Mouse (Mus musculus) lung, embryonic 15.5 days (tissue): Measurements from ENCODE around the gene Psmd14. TPM values are rescaled to one million over a fixed set of nuclear protein-coding genes. Genes with fewer than 3 reads are reported as not detected.
A peak's percentile ranks its signal among the peaks of the same experiment; 100 is the strongest.

Experiments used
- ATAC-seq: fragments of 200-750 bp; cut with Nextera tagmentation; 2 replicates; pipeline ENCODE4 v1.8.0; 2017; ENCODE audit warnings: moderate number of reproducible peaks, borderline replicate concordance; ENCODE audit not compliant: low FRiP score, low TSS enrichment; ENCODE audit errors: extremely low read depth
- H3K27ac ChIP-seq: fragments of 300-500 bp; sonication (generic); 2 replicates; pipeline ENCODE4 v1.5.1; 2015; ENCODE audit warnings: moderate library complexity, mild to moderate bottlenecking, inconsistent platforms
- H3K27me3 ChIP-seq: fragments of 300-500 bp; sonication (generic); 2 replicates; pipeline ENCODE4 v1.6.1; 2015; ENCODE audit warnings: inconsistent platforms
- H3K36me3 ChIP-seq: fragments of 300-500 bp; sonication (generic); 2 replicates; pipeline ENCODE4 v1.6.1; 2015; ENCODE audit warnings: inconsistent platforms
- H3K4me1 ChIP-seq: fragments of 300-500 bp; sonication (generic); 2 replicates; pipeline ENCODE4 v1.6.1; 2015; ENCODE audit warnings: inconsistent platforms
- H3K4me2 ChIP-seq: fragments of 300-500 bp; sonication (generic); 2 replicates; pipeline ENCODE4 v1.6.1; 2015; ENCODE audit warnings: inconsistent platforms, mild to moderate bottlenecking, moderate library complexity
- H3K4me3 ChIP-seq: fragments of 300-500 bp; sonication (generic); 2 replicates; pipeline ENCODE4 v1.5.1; 2015; ENCODE audit warnings: mild to moderate bottlenecking, inconsistent platforms
- H3K9ac ChIP-seq: fragments of 300-500 bp; sonication (generic); 2 replicates; pipeline ENCODE4 v1.6.1; 2015; ENCODE audit warnings: inconsistent platforms
- H3K9me3 ChIP-seq: fragments of 300-500 bp; sonication (generic); 2 replicates; pipeline ENCODE4 v1.6.1; 2016; ENCODE audit warnings: inconsistent platforms
- WGBS: fragments of 180-500 bp; shearing (Covaris S2); methylation state at CpG from one replicate; pipeline ENCODE4 v1.1.7; 2015; 5-methylcytosine and 5-hydroxymethylcytosine counted together
- polyA plus RNA-seq: library from polyadenylated mRNA; unstranded; fragments of >200 nt; fragmentation: Nextera tagmentation; extraction: Ambion mirVana; gene quantifications from 2 replicates; pipeline ENCODE4 v1.2.1, GENCODE M21; 2015

Psmd14 gene
- polyA plus RNA-seq, 1 experiment from 2014 or later: 188 TPM

GRCm38 (mm10) chr2:61807781-61808180, 96.3 kb downstream of the Psmd14 start:
- ATAC-seq: no peak
- no peaks in the 10 kb centered on the region for H3K9me3 ChIP-seq
- H3K4me1 ChIP-seq: peaks cover 29% of the 10 kb centered on the region
- H3K27me3 ChIP-seq: peaks cover 96% of the 10 kb centered on the region
- 25% methylated on average over 2 of the region's 2 CpGs for WGBS
- H3K27ac ChIP-seq: no peak overlapping the region
- H3K9ac ChIP-seq: no peak overlapping the region
- H3K4me2 ChIP-seq: no peak overlapping the region
- H3K36me3 ChIP-seq: no peaks in the 10 kb centered on the region
- no peak overlapping the region for H3K4me3 ChIP-seq

GRCm38 (mm10) chr2:61808776-61809175, 97.3 kb downstream of the Psmd14 start:
- ATAC-seq: no peak
- no peak overlapping the region for H3K27ac ChIP-seq
- 4% methylated on average over 6 of the region's 6 CpGs for WGBS
- no peak overlapping the region for H3K4me2 ChIP-seq
- H3K27me3 ChIP-seq: peaks cover 94% of the 10 kb centered on the region
- H3K4me1 ChIP-seq: peaks cover 24% of the 10 kb centered on the region
- H3K4me3 ChIP-seq: no peak overlapping the region
- no peak overlapping the region for H3K9ac ChIP-seq
- H3K36me3 ChIP-seq: no peaks in the 10 kb centered on the region
- H3K9me3 ChIP-seq: no peaks in the 10 kb centered on the region

GRCm38 (mm10) chr2:61809381-61809780, 97.9 kb downstream of the Psmd14 start:
- Histone ChIP-seq H3K4me3 (no peak overlapping the region), H3K36me3 (no peaks in the 10 kb centered on the region), H3K4me1 (peaks cover 21% of the 10 kb centered on the region), H3K27me3 (peaks cover 94% of the 10 kb centered on the region), H3K27ac (no peak overlapping the region), H3K9me3 (no peaks in the 10 kb centered on the region), H3K4me2 (no peak overlapping the region), H3K9ac (no peak overlapping the region)
- ATAC-seq: no peak
- WGBS: 8% methylated on average over 1 of the region's 1 CpGs

- Histone ChIP-seq H3K4me2 (no peak overlapping the region), H3K4me1 (peaks cover 22% of the 10 kb centered on the region), H3K27me3 (peaks cover 92% of the 10 kb centered on the region), H3K36me3 (no peaks in the 10 kb centered on the region), H3K9ac (no peak overlapping the region), H3K27ac (no peak overlapping the region), H3K4me3 (no peak overlapping the region), H3K9me3 (no peaks in the 10 kb centered on the region)
- ATAC-seq: no peak
- 56% methylated on average over 4 of the region's 4 CpGs for WGBS
Measured at GRCm38 (mm10) chr2:61810751-61811150, 99.3 kb downstream of the Psmd14 start.

- Histone ChIP-seq H3K4me1 (peaks cover 25% of the 10 kb centered on the region), H3K27ac (no peak overlapping the region), H3K4me3 (peak overlapping the region; percentile 51), H3K9ac (no peak overlapping the region), H3K4me2 (peak overlapping the region; percentile 97), H3K9me3 (no peaks in the 10 kb centered on the region), H3K36me3 (no peaks in the 10 kb centered on the region), H3K27me3 (peaks cover 92% of the 10 kb centered on the region)
- no peak for ATAC-seq
- 33% methylated on average over 8 of the region's 8 CpGs for WGBS
Measured at GRCm38 (mm10) chr2:61811163-61811506, 99.6 kb downstream of the Psmd14 start.

- WGBS: 1% methylated on average over 111 of the region's 121 CpGs
- no peaks in the 10 kb centered on the region for H3K36me3 ChIP-seq
- no peaks in the 10 kb centered on the region for H3K9me3 ChIP-seq
- H3K4me3 ChIP-seq: peak overlapping the region; percentile 51
- peak; percentile 81 for ATAC-seq
- peak overlapping the region; percentile 38 for H3K9ac ChIP-seq
- no peak overlapping the region for H3K27ac ChIP-seq
- peaks cover 25% of the 10 kb centered on the region for H3K4me1 ChIP-seq
- H3K27me3 ChIP-seq: peaks cover 92% of the 10 kb centered on the region
- H3K4me2 ChIP-seq: peak overlapping the region; percentile 97
Measured at GRCm38 (mm10) chr2:61811507-61812421, 100.3 kb downstream of the Psmd14 start.

- 17% methylated on average over 12 of the region's 12 CpGs for WGBS
- Histone ChIP-seq H3K27ac (no peak overlapping the region), H3K4me3 (peak overlapping the region; percentile 51), H3K4me2 (peak overlapping the region; percentile 97), H3K9ac (peak overlapping the region; percentile 38), H3K36me3 (no peaks in the 10 kb centered on the region), H3K9me3 (no peaks in the 10 kb centered on the region), H3K27me3 (peaks cover 89% of the 10 kb centered on the region), H3K4me1 (peaks cover 25% of the 10 kb centered on the region)
- ATAC-seq: no peak
Measured at GRCm38 (mm10) chr2:61812536-61812935, 101.0 kb downstream of the Psmd14 start.

- peaks cover 89% of the 10 kb centered on the region for H3K27me3 ChIP-seq
- no peaks in the 10 kb centered on the region for H3K36me3 ChIP-seq
- H3K27ac ChIP-seq: no peak overlapping the region
- WGBS: 24% methylated on average over 6 of the region's 6 CpGs
- H3K4me3 ChIP-seq: no peak overlapping the region
- no peak overlapping the region for H3K4me2 ChIP-seq
- no peak overlapping the region for H3K9ac ChIP-seq
- no peaks in the 10 kb centered on the region for H3K9me3 ChIP-seq
- H3K4me1 ChIP-seq: peaks cover 25% of the 10 kb centered on the region
- no peak for ATAC-seq
Measured at GRCm38 (mm10) chr2:61813106-61813505, 101.6 kb downstream of the Psmd14 start.

- H3K4me2 ChIP-seq: no peak overlapping the region
- H3K36me3 ChIP-seq: no peaks in the 10 kb centered on the region
- H3K4me3 ChIP-seq: no peak overlapping the region
- H3K4me1 ChIP-seq: peaks cover 25% of the 10 kb centered on the region
- H3K9ac ChIP-seq: no peak overlapping the region
- H3K27ac ChIP-seq: no peak overlapping the region
- 20% methylated on average over 1 of the region's 1 CpGs for WGBS
- H3K9me3 ChIP-seq: no peaks in the 10 kb centered on the region
- peaks cover 85% of the 10 kb centered on the region for H3K27me3 ChIP-seq
- no peak for ATAC-seq
Measured at GRCm38 (mm10) chr2:61813521-61813920, 102.0 kb downstream of the Psmd14 start.

GRCm38 (mm10) chr2:61814548-61815473, 103.3 kb downstream of the Psmd14 start:
- 7% methylated on average over 31 of the region's 50 CpGs for WGBS
- Histone ChIP-seq H3K27ac (no peak overlapping the region), H3K36me3 (no peaks in the 10 kb centered on the region), H3K9ac (peak overlapping the region; percentile 29; the same call in 1 of the 2 replicates), H3K4me2 (peak overlapping the region; percentile 93), H3K4me3 (peak overlapping the region; percentile 42), H3K9me3 (no peaks in the 10 kb centered on the region), H3K27me3 (peaks cover 80% of the 10 kb centered on the region), H3K4me1 (peaks cover 25% of the 10 kb centered on the region)
- peak; percentile 62 for ATAC-seq

- 7% methylated on average over 58 of the region's 66 CpGs for WGBS
- Histone ChIP-seq H3K9ac (peak overlapping the region; percentile 29), H3K4me2 (peak overlapping the region; percentile 93), H3K9me3 (no peaks in the 10 kb centered on the region), H3K4me1 (peaks cover 25% of the 10 kb centered on the region), H3K4me3 (peak overlapping the region; percentile 42), H3K27ac (no peak overlapping the region), H3K36me3 (no peaks in the 10 kb centered on the region), H3K27me3 (peaks cover 76% of the 10 kb centered on the region)
- peak; percentile 28 for ATAC-seq
Measured at GRCm38 (mm10) chr2:61815583-61816313, 104.3 kb downstream of the Psmd14 start.
